Mouse (Mus musculus) Patski (cell line): ENCODE data around the gene Npr1. TPM values are rescaled to one million over a fixed set of nuclear protein-coding genes. Genes with fewer than 3 reads are reported as not detected.

Experiments
- ATAC-seq: fragments of 100-300 bp; one replicate; pipeline ENCODE4 v1.8.0; 2021
- CTCF ChIA-PET: fragments of 350-600 bp; sonication (Branson Sonifier 250); formaldehyde crosslinking; loops from one replicate; lab custom pipeline; 2022; ENCODE audit warnings: inconsistent platforms; lab: Charles Lee
- POLR2A ChIA-PET: fragments of 350-600 bp; sonication (Branson Sonifier 250); formaldehyde crosslinking; loops from one replicate; lab custom pipeline; 2022; ENCODE audit warnings: antibody characterized with exemption, inconsistent platforms; lab: Charles Lee
- DNase-seq: peaks from one replicate; pipeline ENCODE4 v3.0.0-alpha.2; 2011; ENCODE audit warnings: low read depth, low spot score
- H3K27me3 ChIP-seq: fragments of 371-371 bp; one replicate; pipeline ENCODE4 v1.5.1; 2021
- CTCF ChIP-seq: fragments of 100-300 bp; IDR thresholded peaks from one replicate; pipeline ENCODE4 v1.5.1; 2021
- in situ Hi-C: fragments of 300-500 bp; cut with MboI; formaldehyde crosslinking; loops from 3 replicates; pipeline ENCODE4 v1.11.1; 2018; ENCODE audit warnings: low pct_unique_long_range_greater_than_20kb, mixed read lengths
- polyA plus RNA-seq: library from polyadenylated mRNA; unstranded; gene quantifications from one replicate; pipeline ENCODE4 v1.2.3, GENCODE M21; 2021

Gene Npr1
- polyA plus RNA-seq, 1 experiment from 2014 or later: 5.3 TPM

DNA sequence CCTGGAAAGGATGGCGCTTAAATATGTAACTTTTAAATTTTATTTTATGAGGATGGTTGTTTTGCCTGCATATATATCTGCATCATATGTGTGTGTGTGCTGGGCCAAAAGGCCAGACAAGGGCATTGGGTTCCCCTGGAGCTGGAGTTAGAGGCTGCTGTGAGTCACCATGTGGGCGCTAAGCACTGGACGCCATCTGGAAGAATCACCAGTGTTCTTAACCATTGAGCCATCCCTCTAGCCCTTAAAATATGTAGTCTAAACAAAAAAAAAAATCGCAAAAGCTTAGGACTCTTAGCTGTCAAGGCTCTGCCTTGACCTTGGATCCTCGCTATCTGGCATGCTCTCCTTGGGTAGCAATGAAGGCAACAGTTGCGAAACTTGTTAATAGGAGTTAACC, 22.9 kb upstream of the Npr1 start:
- no peaks in the 10 kb centered on the region for H3K27me3 ChIP-seq
- POLR2A ChIA-PET: no interaction called here
- CTCF ChIA-PET: interaction anchor here (0.7 to 5.0 kb wide), 4 partner anchors 24 to 220 kb away, joined by 3 to 22 read pairs (median 5); partner anchors contain the start of genes S100a1 and S100a13
- TF ChIP-seq CTCF: no peak
- no peak for ATAC-seq
- in situ Hi-C loops: no loop called here
- DNase-seq: no peak

DNA sequence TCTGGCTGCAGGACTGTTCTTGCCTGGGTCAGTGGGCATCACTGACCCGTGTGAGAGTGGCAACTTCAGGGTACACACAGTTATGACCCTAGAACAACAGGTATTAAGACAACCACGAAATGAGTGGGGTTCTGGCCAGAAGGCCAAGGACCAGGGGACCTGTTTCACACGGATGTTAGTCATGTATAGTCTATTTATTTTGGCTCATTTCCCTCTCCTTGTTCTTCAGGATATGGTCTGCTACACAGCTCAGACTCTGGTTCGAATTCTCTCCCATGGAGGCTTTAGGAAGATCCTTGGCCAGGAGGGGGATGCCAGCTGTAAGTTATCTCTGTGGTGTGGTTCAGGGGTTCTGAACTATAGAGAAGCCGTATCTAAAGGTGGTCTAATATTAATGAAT, 21.3 kb upstream of the Npr1 start:
- CTCF ChIA-PET: interaction anchor here (0.6 to 1.6 kb wide), 5 partner anchors 11 to 223 kb away, joined by 3 to 4 read pairs (median 4); no protein-coding TSS in a partner anchor

DNA sequence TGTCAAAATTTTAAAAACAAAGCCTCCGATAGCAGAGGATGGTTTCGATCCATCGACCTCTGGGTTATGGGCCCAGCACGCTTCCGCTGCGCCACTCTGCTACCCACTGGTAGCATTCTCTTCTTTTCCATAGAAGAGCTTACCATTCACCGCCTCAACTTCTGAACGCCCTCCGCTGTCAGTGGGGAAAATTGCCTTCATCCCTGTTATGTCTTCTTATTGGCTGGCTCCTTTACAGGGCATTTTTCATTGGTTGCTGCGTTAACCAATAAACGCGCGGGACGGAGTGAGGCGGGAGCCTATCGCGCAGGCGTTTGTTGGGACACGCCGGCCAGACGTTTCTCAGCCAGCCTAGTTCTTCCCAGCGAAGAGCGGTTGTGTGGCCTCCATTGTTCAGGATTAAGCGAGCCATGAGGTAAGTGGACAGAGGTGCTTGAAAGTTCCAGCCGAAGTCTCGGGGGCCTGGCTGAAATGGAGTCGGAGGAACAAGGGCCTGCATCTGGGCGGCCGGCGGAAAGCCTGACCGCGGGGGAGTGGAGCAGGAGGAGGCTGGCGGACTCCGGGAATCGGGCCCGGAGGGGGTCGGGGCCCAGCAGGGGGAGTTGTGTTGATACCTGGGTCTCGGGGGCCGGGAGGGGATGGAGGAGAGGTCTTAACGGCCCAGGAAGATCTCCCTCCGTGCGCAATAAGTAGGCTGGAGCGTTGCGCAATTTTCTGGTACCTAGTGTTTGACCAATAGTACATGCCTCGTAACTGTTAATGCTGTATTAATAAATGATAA, 10.4 kb upstream of the Npr1 start, which contains the start of gene Ilf2:
Gene Ilf2, plus strand, starts transcription at position 296 of the 781 bp plus-strand sequence.
- ATAC-seq (peak; percentile 98), DNase-seq (peak; percentile 100)
- ChIA-PET POLR2A (interaction anchor here (0.7 kb wide), 3 partner anchors 152 to 587 kb away, joined by 5 to 6 read pairs (median 5); no protein-coding TSS in a partner anchor), CTCF (interaction anchor here (0.7 to 1.0 kb wide), 4 partner anchors 45 to 234 kb away, joined by 3 to 4 read pairs (median 3); no protein-coding TSS in a partner anchor)
- peak; percentile 55 for TF ChIP-seq CTCF
- in situ Hi-C loops: no loop called here
- H3K27me3 ChIP-seq: no peaks in the 10 kb centered on the region

More for the DNA sequence above, 21.3 kb upstream of the Npr1 start:
- ATAC-seq (peak; percentile 17), DNase-seq (peak; percentile 83)
- POLR2A ChIA-PET: interaction anchor here (0.5 to 2.1 kb wide), 2 partner anchors 22 to 32 kb away, joined by 3 to 7 read pairs; partner anchors contain the start of gene Chtop
- no peaks in the 10 kb centered on the region for H3K27me3 ChIP-seq
- in situ Hi-C loops: no loop called here
- no peak for TF ChIP-seq CTCF

DNA sequence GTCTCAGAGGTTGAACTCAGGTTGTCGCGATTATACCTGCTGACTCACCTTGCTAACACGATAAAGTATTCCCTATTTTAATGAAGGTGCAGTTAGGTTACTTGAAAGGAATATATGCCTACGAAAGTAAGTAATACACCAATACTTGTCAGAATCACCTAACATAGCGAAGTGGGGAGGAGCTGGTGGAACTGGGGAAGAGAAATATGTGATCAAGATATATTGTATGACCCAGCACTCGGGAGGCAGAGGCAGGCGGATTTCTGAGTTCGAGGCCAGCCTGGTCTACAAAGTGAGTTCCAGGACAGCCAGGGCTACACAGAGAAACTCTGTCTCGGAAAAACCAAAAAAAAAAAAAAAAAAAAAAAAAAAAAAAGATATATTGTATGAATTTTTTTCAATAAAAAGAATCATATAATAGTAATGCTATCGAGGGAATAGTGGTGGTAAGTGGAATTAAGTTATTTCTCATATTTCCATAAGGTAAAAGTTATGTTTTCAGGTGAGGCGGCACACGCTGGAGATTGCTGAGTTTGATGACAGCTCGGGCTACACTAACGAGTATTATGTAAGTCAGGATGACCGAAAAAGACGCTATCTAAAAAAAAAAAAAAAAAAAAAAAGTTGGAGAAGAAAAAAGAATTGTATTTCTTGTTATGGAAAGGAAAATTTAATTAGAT, 9.6 kb upstream of the Npr1 start:
- ATAC-seq (peak; percentile 2), DNase-seq (no peak)
- H3K27me3 ChIP-seq: no peaks in the 10 kb centered on the region
- ChIA-PET CTCF (interaction anchor here (0.7 to 1.0 kb wide), 4 partner anchors 44 to 235 kb away, joined by 3 to 4 read pairs (median 3); no protein-coding TSS in a partner anchor), POLR2A (interaction anchor here (0.7 kb wide), 3 partner anchors 152 to 587 kb away, joined by 5 to 6 read pairs (median 5); no protein-coding TSS in a partner anchor)
- TF ChIP-seq CTCF: no peak
- in situ Hi-C loops: no loop called here

DNA sequence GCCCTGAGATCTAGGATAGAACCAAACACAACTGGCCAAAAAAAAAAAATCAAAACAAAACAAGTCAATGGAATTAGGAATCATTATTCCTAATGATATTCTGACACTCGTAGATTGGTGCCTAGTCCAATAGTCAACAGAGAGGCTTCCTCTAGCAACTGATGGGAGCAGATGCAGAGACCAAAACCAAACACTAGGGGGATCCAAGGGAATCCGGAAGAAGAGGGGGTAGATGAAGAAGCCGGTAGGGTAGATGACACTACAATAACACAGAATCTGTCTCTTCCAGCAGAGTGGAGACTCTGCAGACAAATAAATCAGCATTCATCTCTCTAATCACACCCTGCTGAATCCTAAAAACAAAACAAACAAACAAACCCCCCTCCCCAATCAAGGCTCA, 6.5 kb upstream of the Npr1 start:
- TF ChIP-seq CTCF: no peak
- no peak for DNase-seq
- ATAC-seq: peak; percentile 33
- ChIA-PET POLR2A (no interaction called here), CTCF (interaction anchor here (1.0 kb wide), 1 partner anchor 48 kb away, joined by 3 read pairs; no protein-coding TSS in a partner anchor)
- no peaks in the 10 kb centered on the region for H3K27me3 ChIP-seq
- in situ Hi-C loops: no loop called here

DNA sequence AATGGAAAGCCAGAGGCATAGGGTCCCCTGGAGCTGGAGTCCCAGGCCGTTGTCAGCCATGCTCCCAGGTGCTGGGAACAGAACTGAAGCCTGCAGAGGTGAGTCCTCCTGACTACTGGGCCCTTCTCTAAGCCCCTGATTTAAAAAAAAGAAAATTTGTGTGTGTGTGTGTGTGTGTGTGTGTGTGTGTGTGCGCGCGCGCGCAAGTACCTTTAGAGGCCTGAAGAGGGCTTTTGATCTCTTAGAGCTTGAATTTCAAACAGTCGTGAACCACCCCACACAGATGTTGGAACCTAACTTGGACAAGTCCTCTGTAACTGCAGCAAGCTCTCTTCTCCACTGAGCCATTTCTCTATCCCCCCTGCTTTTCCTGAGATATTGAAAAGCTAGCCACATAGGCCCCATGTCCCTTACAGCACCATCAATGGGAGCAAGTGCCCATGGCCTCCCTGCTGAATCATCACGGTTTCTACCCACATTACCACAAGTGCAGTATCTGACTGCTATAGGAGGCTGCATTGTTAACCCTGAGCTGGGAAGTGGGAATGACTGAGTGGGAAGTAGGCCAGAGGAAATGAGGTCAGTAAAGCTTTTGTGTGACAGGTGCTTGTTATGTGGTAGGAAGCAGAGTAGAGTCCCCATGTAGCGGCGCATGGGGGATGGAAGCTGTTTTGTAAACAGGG, 2.1 kb upstream of the Npr1 start:
- CTCF ChIA-PET: interaction anchor here (0.5 to 5.6 kb wide), 12 partner anchors 8 to 252 kb away, joined by 3 to 100 read pairs (median 3); no protein-coding TSS in a partner anchor
- peaks cover 13% of the 10 kb centered on the region for H3K27me3 ChIP-seq
- no peak for DNase-seq
- in situ Hi-C loops: loop anchor here (5.0 to 10.0 kb wide), 2 partner anchors 50 to 203 kb away; partner anchors contain the start of gene Dennd4b
- ATAC-seq: no peak
- no peak for TF ChIP-seq CTCF
- POLR2A ChIA-PET: interaction anchor here (0.7 kb wide), 1 partner anchor 194 kb away, joined by 3 read pairs; no protein-coding TSS in a partner anchor

DNA sequence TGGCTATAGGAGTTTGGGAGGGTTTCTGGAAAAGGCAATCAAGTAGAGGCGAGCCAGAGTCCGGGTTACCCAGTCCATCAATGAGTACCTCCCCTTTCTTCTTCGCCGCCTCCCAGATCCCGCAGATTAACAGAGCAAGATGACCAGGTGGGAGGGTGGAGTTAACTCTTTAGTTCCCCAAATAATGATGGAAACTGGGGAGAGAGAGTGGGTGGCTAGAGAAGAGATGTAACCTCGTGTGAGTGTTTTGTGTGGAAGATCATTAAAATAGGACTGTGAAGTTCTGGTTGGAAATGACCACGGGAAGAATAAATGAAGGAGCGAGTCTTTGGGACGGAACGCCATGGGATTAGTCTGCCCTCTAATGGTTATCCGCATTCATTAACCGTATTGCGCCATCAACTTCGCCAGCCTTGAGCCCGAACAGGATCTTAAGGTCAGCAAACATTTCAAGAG, 673 bp upstream of the Npr1 start:
- peaks cover 13% of the 10 kb centered on the region for H3K27me3 ChIP-seq
- ChIA-PET POLR2A (interaction anchor here (0.8 to 0.9 kb wide), 2 partner anchors 48 to 53 kb away, joined by 3 to 6 read pairs; no protein-coding TSS in a partner anchor), CTCF (interaction anchor here (0.8 to 5.6 kb wide), 13 partner anchors 9 to 251 kb away, joined by 3 to 100 read pairs (median 3); partner anchors contain the start of gene Ints3)
- in situ Hi-C loops: loop anchor here (5.0 to 10.0 kb wide), 2 partner anchors 49 to 202 kb away; partner anchors contain the start of gene Dennd4b
- peak; percentile 73 for ATAC-seq
- no peak for TF ChIP-seq CTCF
- peak; percentile 53 for DNase-seq

DNA sequence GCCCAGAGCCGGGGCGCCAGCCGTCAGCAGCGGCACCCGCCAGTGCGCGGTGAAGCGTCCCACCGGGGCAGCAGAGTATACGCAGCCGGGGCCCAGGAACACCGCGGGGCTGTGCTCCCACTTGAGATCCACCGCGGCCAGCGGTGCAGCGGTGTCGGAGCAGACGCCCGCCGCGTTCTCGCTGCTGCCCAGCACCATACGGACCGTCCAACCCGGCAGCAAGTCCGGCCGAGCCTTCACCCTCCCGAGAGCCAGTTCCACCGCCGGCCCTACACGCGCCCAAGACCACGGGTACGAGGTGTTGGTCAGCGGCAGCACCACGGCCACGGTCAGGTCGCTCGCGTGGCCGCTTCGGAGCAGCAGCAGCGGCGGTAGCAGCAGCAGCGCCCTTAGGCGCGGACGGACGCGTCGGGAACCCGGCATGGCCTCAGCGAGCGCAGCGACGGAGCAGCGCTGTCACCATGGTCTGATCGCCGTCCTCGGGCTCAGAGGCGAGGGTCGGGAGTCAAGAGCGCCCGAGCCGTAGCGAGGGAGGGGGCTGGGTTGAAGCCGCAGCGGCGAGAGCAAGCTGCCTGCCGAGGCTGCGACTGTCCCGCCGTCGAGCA, 483 bp downstream of the Npr1 start:
- no peak for DNase-seq
- H3K27me3 ChIP-seq: peaks cover 13% of the 10 kb centered on the region
- TF ChIP-seq CTCF: no peak
- ATAC-seq: no peak
- ChIA-PET POLR2A (interaction anchor here (1.3 kb wide), 1 partner anchor 9 kb away, joined by 3 read pairs; no protein-coding TSS in a partner anchor), CTCF (interaction anchor here (0.9 to 2.4 kb wide), 6 partner anchors 10 to 181 kb away, joined by 3 to 5 read pairs (median 4); partner anchors contain the start of gene Ints3)
- in situ Hi-C loops: loop anchor here (5.0 to 10.0 kb wide), 2 partner anchors 48 to 200 kb away; partner anchors contain the start of gene Dennd4b
